Mouse (Mus musculus) c-Kit-positive CD71-positive TER-119-negative erythroid progenitor cells, embryonic 14.5 days (primary cell): Measurements from ENCODE around the gene Pbx2.
"Not testable (repeated sequence)": the region's sequence is repeated elsewhere in the genome, so short reads cannot be mapped to it uniquely, and the experiment has no call there.

Source experiments
- DNase-seq: peaks from one replicate; pipeline ENCODE4 v3.0.0-alpha.2; 2013; ENCODE audit warnings: low read depth

Gene Pbx2

GRCm38 (mm10) chr17:34591029-34591993 lies at the start of gene Pbx2:
TSS of gene Pbx2 (plus strand) at chr17:34591266.
- no peak for DNase-seq

GRCm38 (mm10) chr17:34543567-34543966 lies 47.5 kb upstream of the Pbx2 start:
- DNase-seq: not testable (repeated sequence)

DNA sequence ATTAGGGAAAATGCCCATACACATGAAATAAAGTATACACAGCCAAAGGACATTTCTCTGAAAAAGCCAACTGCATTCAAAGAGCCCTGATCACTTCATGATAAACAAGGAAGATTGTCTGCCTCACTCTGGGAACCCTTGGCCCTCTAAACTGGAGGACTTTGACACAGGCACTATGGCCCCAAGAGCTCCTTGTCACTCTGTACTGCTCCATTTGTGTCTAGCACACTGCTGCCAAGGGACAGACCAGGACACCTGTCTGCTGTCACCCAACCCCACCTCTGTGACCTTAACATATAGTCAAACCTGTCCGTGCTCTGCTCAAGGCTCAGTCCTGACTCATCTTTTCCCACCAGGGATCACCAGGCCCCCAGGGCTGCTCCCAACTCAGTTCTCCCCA lies 44.3 kb upstream of the Pbx2 start:
- DNase-seq: no peak

DNA sequence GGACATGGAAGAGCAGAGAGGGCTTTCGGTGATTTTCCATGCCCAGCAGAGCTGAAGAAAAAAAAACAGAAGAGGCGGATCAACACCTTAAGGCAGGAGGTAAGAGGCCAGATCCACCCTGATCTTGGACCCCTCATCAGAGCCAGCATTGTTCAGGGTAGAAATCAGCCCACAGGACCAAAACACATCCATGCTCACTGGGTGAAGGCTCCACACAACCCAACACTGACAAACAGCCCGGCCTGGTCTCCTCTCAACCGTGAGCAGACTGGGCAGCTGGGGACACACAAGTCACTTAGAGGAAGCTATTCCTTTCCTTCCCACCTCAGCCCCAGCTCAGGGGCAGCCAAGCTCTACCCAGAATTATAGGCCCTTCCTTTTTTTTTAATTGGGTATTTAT lies 43.5 kb upstream of the Pbx2 start:
- DNase-seq: no peak

- DNase-seq: no peak
Observed at GRCm38 (mm10) chr17:34549156-34549555, 41.9 kb upstream of the Pbx2 start.

GRCm38 (mm10) chr17:34549843-34550242 lies 41.2 kb upstream of the Pbx2 start:
- no peak for DNase-seq

DNA sequence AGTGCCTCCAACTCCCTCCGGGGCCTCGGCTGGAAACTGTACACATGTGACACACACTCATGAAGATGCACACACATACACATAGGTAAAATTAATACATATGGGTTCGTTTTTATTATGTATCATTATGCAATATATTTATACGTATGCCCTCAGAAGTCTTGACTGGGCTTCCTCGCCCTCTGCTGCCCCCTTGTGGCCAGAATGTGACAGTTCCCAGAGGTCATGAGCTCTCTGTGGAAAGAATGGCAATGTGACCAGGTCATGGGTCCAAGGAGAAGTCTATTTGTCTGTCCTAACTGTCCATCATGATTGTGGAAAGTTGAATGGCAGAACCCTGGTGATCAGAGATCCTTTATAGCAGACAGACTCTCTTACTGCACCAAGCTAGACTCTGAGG lies 35.6 kb upstream of the Pbx2 start:
- peak; percentile 57 for DNase-seq

GRCm38 (mm10) chr17:34556406-34556805 lies 34.7 kb upstream of the Pbx2 start:
- no peak for DNase-seq

DNA sequence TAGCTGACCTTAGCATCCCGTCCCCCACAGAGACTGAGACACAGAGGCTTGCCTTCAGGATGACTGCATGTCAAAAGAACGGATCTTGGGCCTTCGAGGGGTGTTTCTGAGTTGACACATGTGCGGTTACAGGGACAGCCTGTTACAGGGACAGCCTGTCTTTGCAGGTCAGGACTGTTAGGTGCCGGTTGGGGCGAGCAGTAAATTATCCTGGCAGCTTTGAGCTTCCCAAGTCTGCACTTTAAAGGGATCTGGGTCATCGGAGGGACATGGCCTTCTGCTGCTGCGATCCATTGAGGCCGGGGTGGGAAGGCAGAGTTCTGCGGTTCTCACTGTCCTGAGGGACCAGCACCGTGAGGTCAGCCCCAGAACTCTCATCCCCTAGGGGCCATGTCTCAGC lies 33.7 kb upstream of the Pbx2 start:
- no peak for DNase-seq

DNA sequence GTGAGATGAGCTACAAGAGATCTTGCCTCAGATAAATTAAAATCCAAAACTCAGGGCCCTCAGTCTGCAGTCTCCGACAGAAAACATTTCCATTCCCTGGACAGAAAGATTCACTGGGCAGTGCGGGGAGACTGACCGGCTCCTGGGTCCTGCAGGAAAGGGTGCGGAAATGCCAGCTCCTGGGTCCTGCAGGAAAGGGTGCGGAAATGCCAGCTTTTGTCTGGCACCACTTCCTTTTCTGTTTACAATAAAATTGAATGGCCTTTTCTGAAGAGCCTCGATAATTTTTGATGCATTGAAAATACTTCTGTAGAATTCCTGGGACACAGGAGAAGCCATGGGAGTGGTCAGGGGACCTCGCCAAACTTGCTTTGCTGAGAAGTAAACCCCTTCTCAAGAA lies 31.9 kb upstream of the Pbx2 start:
- DNase-seq: no peak

DNA sequence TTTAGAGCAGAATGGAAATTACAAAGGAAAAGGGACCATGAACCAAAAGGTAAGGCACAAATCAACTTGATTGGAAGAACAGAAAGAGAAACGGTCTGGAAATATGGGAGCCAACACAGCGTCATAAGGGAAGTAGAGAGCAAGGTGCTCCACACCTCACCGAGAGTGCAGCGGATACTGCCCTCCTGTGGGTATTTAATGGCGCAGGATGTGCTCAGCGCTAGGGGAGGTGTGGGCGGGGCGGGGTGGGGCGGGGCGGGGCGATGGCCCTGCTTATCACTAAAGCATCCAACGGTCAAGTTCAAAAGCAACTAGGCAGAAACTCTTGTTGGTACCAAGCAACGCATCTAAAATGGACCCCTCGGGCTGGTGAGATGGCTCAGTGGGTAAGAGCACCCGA lies 31.2 kb upstream of the Pbx2 start:
- DNase-seq: peak; percentile 27

DNA sequence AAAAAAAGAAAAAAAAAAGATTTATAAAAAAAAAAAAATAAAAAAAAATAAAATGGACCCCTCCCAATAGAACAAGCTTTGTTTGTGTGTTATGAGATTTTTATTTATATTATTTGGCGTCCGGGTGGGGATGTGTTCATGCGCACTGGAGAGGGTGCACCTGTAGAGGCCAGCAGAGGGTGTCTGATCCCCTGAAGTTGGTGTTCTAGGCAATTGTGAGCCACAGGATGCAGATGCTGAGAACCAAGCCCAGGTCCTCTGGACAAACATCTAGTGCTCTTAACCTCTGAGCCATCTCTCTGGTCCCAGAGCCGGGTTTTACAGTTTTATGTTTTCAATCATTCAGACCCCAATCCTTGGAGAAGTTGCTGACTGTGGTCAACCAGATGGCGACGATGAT lies 30.6 kb upstream of the Pbx2 start:
- no peak for DNase-seq

DNA sequence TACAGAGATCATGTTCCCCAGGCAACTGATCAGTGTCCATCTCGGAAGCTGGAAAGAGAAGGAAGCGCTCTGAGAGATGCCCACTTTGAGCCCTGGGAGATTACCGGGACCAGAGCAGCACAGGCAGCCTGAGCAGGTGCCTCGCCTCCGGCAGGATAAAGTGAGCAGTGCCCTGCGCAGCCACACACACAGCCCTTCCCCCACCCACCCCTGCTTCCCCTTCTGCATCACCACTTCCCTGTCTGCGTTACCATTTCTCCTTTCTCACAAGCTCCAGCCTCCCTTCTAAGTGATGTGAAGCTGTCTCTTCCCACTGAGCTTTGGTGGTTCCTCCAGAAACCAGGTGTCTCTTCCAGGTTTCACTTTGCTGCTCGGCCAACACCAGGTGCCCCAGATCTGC lies 29.9 kb upstream of the Pbx2 start:
- no peak for DNase-seq

GRCm38 (mm10) chr17:34562595-34562994 lies 28.5 kb upstream of the Pbx2 start:
- DNase-seq: no peak

- DNase-seq: no peak
Observed at GRCm38 (mm10) chr17:34563354-34563753, 27.7 kb upstream of the Pbx2 start.

DNA sequence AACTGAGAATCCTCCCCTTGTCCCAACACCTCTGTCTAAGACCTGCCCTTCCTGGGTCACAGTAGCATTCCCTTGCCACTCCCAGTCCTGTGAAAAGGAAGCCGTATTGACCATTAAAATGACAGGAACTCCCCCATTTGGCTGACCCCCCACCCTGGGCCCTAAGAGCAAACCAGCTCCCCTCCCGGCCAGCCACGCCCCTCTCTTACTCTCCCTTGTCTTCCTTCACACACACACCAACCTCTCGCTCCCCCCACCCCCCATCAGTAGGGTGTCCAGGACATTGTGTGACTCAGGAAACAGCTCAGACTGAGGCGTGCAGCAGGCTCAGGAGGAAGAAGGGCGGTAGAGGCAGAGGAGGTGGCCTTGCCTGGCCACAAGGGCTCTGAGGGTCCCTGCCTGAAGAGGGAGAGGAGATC lies 27.1 kb upstream of the Pbx2 start, which contains the start of gene Notch4:
TSS of gene Notch4 (plus strand) at position 266 of the 419 bp plus-strand sequence.
- no peak for DNase-seq

GRCm38 (mm10) chr17:34564796-34565195 lies 26.3 kb upstream of the Pbx2 start:
- DNase-seq: no peak

- DNase-seq: no peak
Observed at GRCm38 (mm10) chr17:34567311-34567710, 23.8 kb upstream of the Pbx2 start.

GRCm38 (mm10) chr17:34568421-34568820 lies 22.6 kb upstream of the Pbx2 start:
- no peak for DNase-seq

- no peak for DNase-seq
Observed at GRCm38 (mm10) chr17:34569919-34570318, 21.1 kb upstream of the Pbx2 start.

DNA sequence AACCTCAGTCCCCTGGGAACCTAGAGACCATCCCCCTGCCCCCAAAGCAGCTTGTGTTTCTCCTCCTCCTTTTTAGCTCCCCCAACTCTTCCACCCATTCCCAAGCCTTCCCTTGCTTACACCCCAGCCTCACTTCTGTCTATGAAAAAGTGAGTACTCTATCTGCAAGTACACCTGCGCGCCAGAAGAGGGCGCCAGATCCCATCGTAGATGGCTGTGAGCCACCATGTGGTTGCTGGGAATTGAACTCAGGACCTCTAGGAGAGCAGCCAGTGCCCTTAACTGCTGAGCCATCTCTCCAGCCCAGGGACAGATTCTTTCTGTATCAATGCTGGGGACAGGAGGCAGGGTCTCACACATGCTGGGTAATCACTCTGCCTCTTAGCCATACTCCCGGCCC lies 19.2 kb upstream of the Pbx2 start:
- DNase-seq: no peak

DNA sequence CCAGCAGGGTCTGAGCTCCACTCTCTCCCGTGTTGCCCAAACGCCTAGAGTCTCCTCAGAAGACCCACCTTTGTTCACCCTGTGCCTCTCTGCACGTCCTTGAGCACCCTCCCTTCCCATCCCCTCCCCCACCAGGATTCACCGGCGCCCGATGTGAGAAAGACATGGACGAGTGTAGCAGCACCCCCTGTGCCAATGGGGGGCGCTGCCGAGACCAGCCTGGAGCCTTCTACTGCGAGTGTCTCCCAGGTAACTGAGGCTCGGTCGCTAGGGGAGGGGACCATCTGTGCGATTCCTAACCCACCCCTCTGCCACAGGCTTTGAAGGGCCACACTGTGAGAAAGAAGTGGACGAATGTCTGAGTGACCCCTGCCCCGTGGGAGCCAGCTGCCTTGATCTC lies 18.7 kb upstream of the Pbx2 start:
- DNase-seq: no peak

DNA sequence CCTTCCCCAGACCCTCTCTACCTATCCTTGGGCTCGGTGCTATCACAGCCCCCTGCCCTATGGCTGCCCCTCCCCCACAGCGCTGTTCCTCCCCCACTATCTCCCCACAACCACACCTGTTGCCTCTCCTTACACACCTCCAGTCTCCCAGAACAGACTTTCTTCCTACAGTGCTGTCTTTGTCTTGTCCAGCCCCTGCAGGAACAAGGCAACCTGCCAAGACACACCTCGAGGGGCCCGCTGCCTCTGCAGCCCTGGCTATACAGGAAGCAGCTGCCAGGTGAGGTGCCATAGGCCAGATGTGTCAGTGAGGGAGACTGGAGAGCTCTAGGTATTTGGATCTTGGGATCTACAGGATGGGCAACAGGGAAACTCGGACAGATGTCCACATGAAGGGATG lies 14.5 kb upstream of the Pbx2 start:
- no peak for DNase-seq

GRCm38 (mm10) chr17:34578070-34578469 lies 13.0 kb upstream of the Pbx2 start:
- DNase-seq: no peak
